Mouse (Mus musculus) cerebellum, adult 11 months (tissue): Measurements from ENCODE around the gene Cfap36.
A peak's percentile ranks its signal among the peaks of the same experiment; 100 is the strongest.

Experiments used
- DNase-seq: peaks from one replicate; pipeline ENCODE4 v3.0.0; 2022

Gene Cfap36

DNA sequence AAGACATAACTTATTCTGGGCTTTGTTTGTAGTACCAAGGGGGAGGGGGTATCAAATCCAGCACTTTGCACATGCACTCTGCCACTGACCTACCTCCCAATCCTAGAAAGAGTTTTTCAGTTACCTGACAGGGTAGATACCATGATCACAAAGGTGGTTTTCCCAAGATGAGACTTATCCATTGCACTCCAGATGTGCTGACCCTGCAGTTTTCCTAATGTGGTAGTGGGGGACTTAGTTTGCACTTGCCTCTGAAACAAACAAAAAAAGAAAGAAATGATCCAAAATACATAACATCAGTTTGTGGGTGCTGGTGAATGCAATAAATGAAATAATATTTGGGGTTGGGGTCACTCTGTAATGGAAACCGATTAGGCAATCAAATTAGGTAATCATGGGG is 67.9 kb downstream of the Cfap36 start:
- no peak for DNase-seq

GRCm38 (mm10) chr11:29173706-29174436 is 73.3 kb downstream of the Cfap36 start:
- no peak for DNase-seq

DNA sequence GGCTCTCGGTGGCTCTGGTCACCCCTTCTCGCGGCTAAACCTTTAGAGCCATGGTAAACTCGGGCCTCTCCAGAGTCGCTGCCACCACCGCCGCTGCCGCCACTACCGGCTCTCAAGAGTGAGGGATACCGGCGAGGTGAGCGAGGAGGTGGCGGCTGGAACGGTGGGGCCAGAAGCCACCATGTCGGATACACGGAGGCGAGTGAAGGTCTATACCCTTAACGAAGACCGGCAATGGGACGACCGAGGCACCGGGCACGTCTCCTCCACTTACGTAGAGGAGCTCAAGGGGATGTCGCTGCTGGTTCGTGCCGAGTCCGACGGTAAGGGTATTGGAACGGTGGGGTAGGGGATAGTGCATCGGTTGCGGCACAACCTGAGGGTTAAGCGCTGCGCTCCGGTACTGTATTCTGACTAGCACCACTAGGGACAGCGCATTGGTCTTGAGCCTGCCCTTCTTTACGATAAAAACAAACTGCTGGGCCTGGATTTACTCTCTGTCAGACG is 74.0 kb downstream of the Cfap36 start:
- peak; percentile 50 for DNase-seq

- peak; percentile 97 for DNase-seq
Observed at GRCm38 (mm10) chr11:29172563-29173124, 74.6 kb downstream of the Cfap36 start, which contains the start of gene Ppp4r3b. Ppp4r3b (plus strand) TSS chr11:29172890.

- peak; percentile 55 for DNase-seq
Observed at GRCm38 (mm10) chr11:29171959-29172391, 75.2 kb downstream of the Cfap36 start.
